Mouse (Mus musculus) C2C12 (cell line): Measurements from ENCODE around the gene Adamts16. TPM values are rescaled to one million over a fixed set of nuclear protein-coding genes. Genes with fewer than 3 reads are reported as not detected.

Source experiments
- H3K27me3 ChIP-seq: one replicate; pipeline ENCODE4 v1.6.1; 2011; ENCODE audit not compliant: control insufficient read depth, insufficient read depth, insufficient read length
- H3K36me3 ChIP-seq: one replicate; pipeline ENCODE4 v1.6.1; 2011; ENCODE audit not compliant: control insufficient read depth, insufficient read depth
- H3K4me3 ChIP-seq: one replicate; pipeline ENCODE4 v1.5.1; 2011; ENCODE audit warnings: mild to moderate bottlenecking, control low read depth; ENCODE audit not compliant: poor library complexity, insufficient read depth, severe bottlenecking
- H3K79me2 ChIP-seq: one replicate; pipeline ENCODE4 v1.6.1; 2011; ENCODE audit not compliant: control insufficient read depth, insufficient read depth
- H3K79me3 ChIP-seq: one replicate; pipeline ENCODE4 v1.6.1; 2011; ENCODE audit warnings: low read depth, control low read depth
- H3ac ChIP-seq: one replicate; pipeline ENCODE3; 2011; ENCODE audit warnings: low read depth; ENCODE audit not compliant: control insufficient read depth, insufficient read length
- CEBPB ChIP-seq: IDR thresholded peaks from one replicate; pipeline ENCODE4 v1.6.1; 2011; ENCODE audit warnings: low read depth, mild to moderate bottlenecking, control low read depth, moderate library complexity
- CTCF ChIP-seq: IDR thresholded peaks from one replicate; pipeline ENCODE4 v1.5.1; 2011; ENCODE audit not compliant: control insufficient read depth, insufficient read depth, insufficient read length
- FOSL1 ChIP-seq: IDR thresholded peaks from one replicate; pipeline ENCODE4 v1.8.0; 2011; ENCODE audit warnings: mild to moderate bottlenecking, low read length; ENCODE audit not compliant: poor library complexity, insufficient read depth, severe bottlenecking
- MAX ChIP-seq: IDR thresholded peaks from one replicate; pipeline ENCODE4 v1.6.1; 2011; ENCODE audit warnings: mild to moderate bottlenecking, control low read depth
- MYOD1 ChIP-seq: IDR thresholded peaks from one replicate; pipeline ENCODE4 v1.6.1; 2011; ENCODE audit warnings: low read depth; ENCODE audit not compliant: control insufficient read depth, insufficient read length
- MYOG ChIP-seq: IDR thresholded peaks from one replicate; pipeline ENCODE4 v1.6.1; 2011; ENCODE audit not compliant: control insufficient read depth, insufficient read length; ENCODE audit errors: extremely low read depth
- USF1 ChIP-seq: IDR thresholded peaks from one replicate; pipeline ENCODE4 v1.6.1; 2011; ENCODE audit warnings: low read depth, mild to moderate bottlenecking, control low read depth, moderate library complexity
- polyA plus RNA-seq: library from polyadenylated mRNA; unstranded; fragments of >200 nt; fragmentation: generic; extraction: Trizol; gene quantifications from one replicate; pipeline ENCODE4 v1.2.1, GENCODE M21; 2012; ENCODE audit warnings: missing spikeins

The Adamts16 gene
- polyA plus RNA-seq, 1 experiment: not detected

DNA sequence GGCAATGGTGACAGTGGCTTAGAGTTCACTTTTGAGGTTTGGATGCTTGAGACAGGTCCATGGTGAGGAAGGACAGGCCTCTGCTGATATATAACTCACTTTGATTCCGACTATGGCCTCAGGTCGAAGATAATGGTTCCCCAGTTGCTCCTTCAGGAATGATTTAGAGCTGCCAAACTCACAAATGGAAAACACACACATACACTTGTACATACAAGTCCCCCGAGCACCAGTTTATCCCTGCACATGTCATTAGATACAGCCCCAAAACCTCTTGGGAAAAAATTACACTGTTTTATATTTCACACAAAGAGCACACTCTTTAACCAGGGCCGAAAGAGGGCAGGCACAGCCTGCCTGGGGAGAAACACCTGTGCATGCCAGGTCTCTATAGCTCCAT lies 14.1 kb downstream of the Adamts16 start:
- Histone ChIP-seq H3ac (no peak overlapping the region), H3K27me3 (no peaks in the 10 kb centered on the region), H3K36me3 (no peaks in the 10 kb centered on the region), H3K79me2 (no peaks in the 10 kb centered on the region), H3K79me3 (no peaks in the 10 kb centered on the region), H3K4me3 (no peak overlapping the region)
- TF ChIP-seq MYOD1: no peak
- TF ChIP-seq CEBPB: no peak
- TF ChIP-seq FOSL1: no peak
- no peak for TF ChIP-seq MAX
- TF ChIP-seq CTCF: no peak
- no peak for TF ChIP-seq USF1
- no peak for TF ChIP-seq MYOG

DNA sequence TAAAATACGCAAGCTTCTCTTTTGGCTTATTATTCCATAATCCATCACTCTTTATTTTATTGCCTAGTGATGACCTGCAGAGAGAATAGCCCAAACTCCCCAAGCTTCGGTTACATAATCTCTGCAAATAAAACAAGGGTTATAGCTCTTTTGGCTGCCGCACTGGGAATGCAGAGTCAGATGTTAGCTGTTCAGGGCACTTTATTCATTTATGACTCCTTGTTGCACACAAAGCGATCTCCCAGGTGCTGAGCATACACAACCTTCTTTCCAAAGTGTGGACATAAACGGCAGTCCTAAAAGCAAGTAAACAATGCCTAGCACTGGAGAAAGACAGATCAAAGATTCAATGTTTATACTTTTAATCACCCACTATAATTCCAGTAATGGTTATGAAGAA lies 16.3 kb downstream of the Adamts16 start:
- Histone ChIP-seq H3K36me3 (no peaks in the 10 kb centered on the region), H3K27me3 (no peaks in the 10 kb centered on the region), H3K4me3 (no peak overlapping the region), H3K79me3 (no peaks in the 10 kb centered on the region), H3K79me2 (no peaks in the 10 kb centered on the region), H3ac (no peak overlapping the region)
- TF ChIP-seq MYOG: no peak
- TF ChIP-seq CTCF: no peak
- no peak for TF ChIP-seq CEBPB
- TF ChIP-seq FOSL1: no peak
- TF ChIP-seq USF1: no peak
- no peak for TF ChIP-seq MAX
- TF ChIP-seq MYOD1: no peak

DNA sequence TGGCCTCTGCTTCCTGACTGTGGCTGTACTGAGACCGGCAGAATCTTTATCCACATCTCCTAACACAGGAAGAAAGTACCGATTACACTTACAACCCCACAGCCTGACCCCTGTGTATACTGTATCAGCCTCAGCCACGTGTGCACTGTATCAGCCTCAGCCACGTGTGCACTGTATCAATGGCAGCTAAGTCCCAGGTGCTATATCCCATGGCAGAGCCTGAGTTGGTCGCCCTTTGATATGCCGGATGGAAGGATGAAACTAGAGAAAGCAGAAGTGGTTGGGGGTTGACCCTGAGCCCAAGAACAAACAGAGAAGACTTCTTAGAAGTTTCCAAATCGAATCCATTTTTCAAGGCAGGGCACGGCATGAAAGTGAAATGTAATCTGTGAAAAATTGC lies 17.9 kb downstream of the Adamts16 start:
- Histone ChIP-seq H3K79me3 (no peaks in the 10 kb centered on the region), H3K27me3 (no peaks in the 10 kb centered on the region), H3K4me3 (no peak overlapping the region), H3ac (no peak overlapping the region), H3K79me2 (no peaks in the 10 kb centered on the region), H3K36me3 (no peaks in the 10 kb centered on the region)
- TF ChIP-seq MAX (no peak), CEBPB (no peak), FOSL1 (no peak), MYOG (no peak), CTCF (no peak), MYOD1 (no peak), USF1 (no peak)

DNA sequence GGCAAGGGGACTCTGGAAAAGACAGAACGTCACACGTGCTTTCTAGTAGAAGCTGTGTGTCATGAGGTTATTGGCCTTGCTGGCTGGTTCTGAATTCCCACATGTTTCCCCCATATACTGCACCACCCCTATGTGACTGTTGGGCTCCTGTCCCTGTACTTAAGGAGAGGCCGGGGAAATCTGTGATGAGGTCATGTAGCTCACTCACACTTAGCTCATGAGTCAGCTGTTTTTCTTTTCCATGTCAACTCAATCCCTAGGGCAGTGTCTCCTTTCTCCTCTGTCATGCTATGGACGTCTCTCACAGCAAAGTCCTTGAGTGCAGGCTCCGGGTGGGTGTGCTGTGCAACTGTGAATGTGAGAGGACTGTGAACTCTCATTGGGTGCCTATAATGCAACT lies 22.6 kb downstream of the Adamts16 start:
- no peaks in the 10 kb centered on the region for H3K27me3 ChIP-seq
- H3K79me3 ChIP-seq: no peaks in the 10 kb centered on the region
- TF ChIP-seq CEBPB (no peak), MYOG (no peak), MYOD1 (no peak), USF1 (no peak), FOSL1 (no peak), MAX (no peak), CTCF (no peak)
- no peak overlapping the region for H3K4me3 ChIP-seq
- no peaks in the 10 kb centered on the region for H3K79me2 ChIP-seq
- H3ac ChIP-seq: no peak overlapping the region
- H3K36me3 ChIP-seq: no peaks in the 10 kb centered on the region

DNA sequence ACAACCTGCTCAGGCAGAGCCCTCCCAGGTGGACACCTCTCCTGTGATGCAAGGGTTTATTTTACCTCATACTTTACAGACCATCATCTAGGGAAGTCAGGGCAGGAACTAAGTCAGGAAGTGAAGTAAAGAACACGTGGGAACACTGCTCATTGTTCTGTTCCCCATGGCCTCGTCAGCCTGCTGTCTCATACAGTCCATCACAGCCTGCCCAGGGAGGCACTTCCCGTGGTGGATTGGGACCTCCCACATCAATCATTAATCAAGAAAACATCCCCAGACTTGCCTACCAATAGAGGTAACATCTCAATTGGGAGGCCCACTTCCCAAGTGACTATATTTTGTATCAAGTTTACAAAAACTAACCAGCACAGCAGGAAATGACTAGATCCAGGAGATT lies 27.2 kb downstream of the Adamts16 start:
- Histone ChIP-seq H3K79me3 (no peaks in the 10 kb centered on the region), H3K79me2 (no peaks in the 10 kb centered on the region), H3K4me3 (no peak overlapping the region), H3K36me3 (no peaks in the 10 kb centered on the region), H3ac (no peak overlapping the region), H3K27me3 (no peaks in the 10 kb centered on the region)
- no peak for TF ChIP-seq USF1
- TF ChIP-seq MYOD1: no peak
- no peak for TF ChIP-seq MYOG
- TF ChIP-seq CEBPB: no peak
- TF ChIP-seq CTCF: no peak
- TF ChIP-seq FOSL1: no peak
- TF ChIP-seq MAX: no peak

DNA sequence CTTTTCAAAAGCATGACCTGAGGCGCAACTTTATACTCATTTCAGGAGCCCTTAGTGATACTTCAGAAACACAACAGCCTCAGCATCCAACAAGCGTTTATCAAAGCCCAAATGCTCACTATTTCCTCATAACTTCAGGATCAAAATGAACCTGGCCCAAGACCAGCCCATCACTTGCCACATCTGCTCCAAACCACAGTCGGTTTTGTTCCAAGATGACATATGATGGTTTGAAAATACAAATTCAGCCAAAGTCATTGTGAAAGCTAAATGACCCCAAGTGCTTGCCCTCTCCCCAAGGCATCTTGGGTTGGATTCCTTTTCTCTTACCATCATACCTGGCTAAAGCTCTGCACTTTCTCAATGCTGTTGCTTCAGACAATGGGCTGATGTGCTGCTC lies 36.1 kb downstream of the Adamts16 start:
- no peak overlapping the region for H3ac ChIP-seq
- H3K36me3 ChIP-seq: no peaks in the 10 kb centered on the region
- no peak overlapping the region for H3K4me3 ChIP-seq
- TF ChIP-seq CTCF (no peak), MYOD1 (no peak), CEBPB (no peak), MAX (no peak), MYOG (no peak), USF1 (no peak), FOSL1 (no peak)
- H3K27me3 ChIP-seq: no peaks in the 10 kb centered on the region
- no peaks in the 10 kb centered on the region for H3K79me2 ChIP-seq
- H3K79me3 ChIP-seq: no peaks in the 10 kb centered on the region
